Mouse (Mus musculus) cerebellum, adult 8-10 months (tissue): ENCODE measurements around the gene Ccl27b.
"Not testable (repeated sequence)": the region's sequence is repeated elsewhere in the genome, so short reads cannot be mapped to it uniquely, and the experiment has no call there.

Source experiments
- DNase-seq: peaks from one replicate; pipeline ENCODE4 v3.0.0; 2022

The Ccl27b gene

DNA sequence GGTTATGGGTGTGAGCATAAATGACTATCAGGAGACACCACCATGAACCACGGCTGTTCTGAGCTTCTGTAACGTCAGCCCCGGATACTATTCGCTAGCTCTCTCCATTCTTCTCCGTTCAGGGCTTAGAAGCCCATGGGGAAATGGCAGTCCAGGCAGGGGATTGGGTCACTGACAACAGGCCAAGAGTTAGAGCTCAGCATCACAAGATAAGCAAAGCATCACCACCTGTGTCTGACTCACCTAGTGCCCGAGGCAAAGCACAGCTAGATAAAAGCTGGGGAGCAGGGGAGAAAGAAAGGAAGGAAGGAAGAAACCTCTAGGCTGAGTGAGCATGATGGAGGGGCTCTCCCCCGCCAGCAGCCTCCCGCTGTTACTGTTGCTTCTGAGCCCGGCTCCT lies at the start of gene Ccl27b:
Ccl27b (plus strand) TSS at position 301 of the 400 bp plus-strand sequence.
- DNase-seq = not testable (repeated sequence)

- not testable (repeated sequence) for DNase-seq
Measured at GRCm38 (mm10) chr4:42611895-42612294, 43.2 kb upstream of the Ccl27b start, which contains the start of gene Gm10591. Gene Gm10591, plus strand, starts transcription at chr4:42612195.

- DNase-seq = not testable (repeated sequence)
Measured at GRCm38 (mm10) chr4:42629419-42629818, 25.6 kb upstream of the Ccl27b start, which contains the start of gene Gm2564. Gene Gm2564, plus strand, starts transcription at chr4:42629719.

GRCm38 (mm10) chr4:42661793-42662192 lies 6.7 kb downstream of the Ccl27b start, which contains the start of gene Il11ra2:
Gene Il11ra2, minus strand, starts transcription at chr4:42661893.
- DNase-seq = not testable (repeated sequence)

GRCm38 (mm10) chr4:42675415-42675814 lies 20.4 kb downstream of the Ccl27b start:
- DNase-seq = not testable (repeated sequence)

GRCm38 (mm10) chr4:42679365-42679764 lies 24.3 kb downstream of the Ccl27b start:
- not testable (repeated sequence) for DNase-seq

GRCm38 (mm10) chr4:42680374-42681356 lies 25.6 kb downstream of the Ccl27b start:
- not testable (repeated sequence) for DNase-seq

DNA sequence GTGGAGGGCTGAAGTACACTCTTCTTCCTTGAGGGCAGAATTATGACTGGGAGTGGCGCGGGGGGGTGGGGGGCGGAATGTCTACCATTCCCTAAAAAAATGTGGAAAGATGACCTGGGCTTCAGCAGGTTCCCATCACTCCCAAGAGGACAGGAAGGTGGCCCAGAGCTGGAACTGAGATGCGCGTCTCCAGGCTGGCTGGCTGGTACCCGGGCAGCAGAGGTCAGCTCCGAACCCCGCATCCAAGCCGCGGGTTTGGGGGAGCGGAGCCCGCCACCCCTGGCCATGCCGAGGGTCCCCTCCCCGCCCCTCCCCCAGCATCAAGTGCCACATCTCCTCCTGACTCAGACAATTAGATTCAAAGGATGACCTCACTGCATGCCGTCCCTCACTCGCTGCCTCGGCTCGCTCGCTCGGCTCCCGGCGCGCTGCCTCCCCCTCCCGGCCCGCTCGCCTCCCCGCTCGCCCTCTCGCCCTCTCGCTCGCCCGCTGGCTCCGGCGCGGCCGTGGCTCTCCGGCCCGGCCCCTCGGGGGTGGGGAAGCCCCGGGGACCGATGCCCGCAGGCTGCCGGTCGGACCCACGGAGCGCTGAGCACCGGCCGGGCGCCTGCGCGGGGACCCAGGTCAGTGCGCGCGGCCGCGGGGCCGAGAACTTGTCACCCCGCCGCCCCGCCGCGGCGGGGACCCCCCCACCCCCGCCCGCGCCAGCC lies 26.6 kb downstream of the Ccl27b start:
- not testable (repeated sequence) for DNase-seq

- not testable (repeated sequence) for DNase-seq
Measured at GRCm38 (mm10) chr4:42682183-42682524, 27.1 kb downstream of the Ccl27b start.
